Mouse (Mus musculus): ENCODE data around the gene Acad10. TPM values are rescaled to one million over a fixed set of nuclear protein-coding genes. Genes with fewer than 3 reads are reported as not detected.

Gene Acad10
- total RNA-seq, 1 experiment from 2014 or later, result 4.1 TPM

DNA sequence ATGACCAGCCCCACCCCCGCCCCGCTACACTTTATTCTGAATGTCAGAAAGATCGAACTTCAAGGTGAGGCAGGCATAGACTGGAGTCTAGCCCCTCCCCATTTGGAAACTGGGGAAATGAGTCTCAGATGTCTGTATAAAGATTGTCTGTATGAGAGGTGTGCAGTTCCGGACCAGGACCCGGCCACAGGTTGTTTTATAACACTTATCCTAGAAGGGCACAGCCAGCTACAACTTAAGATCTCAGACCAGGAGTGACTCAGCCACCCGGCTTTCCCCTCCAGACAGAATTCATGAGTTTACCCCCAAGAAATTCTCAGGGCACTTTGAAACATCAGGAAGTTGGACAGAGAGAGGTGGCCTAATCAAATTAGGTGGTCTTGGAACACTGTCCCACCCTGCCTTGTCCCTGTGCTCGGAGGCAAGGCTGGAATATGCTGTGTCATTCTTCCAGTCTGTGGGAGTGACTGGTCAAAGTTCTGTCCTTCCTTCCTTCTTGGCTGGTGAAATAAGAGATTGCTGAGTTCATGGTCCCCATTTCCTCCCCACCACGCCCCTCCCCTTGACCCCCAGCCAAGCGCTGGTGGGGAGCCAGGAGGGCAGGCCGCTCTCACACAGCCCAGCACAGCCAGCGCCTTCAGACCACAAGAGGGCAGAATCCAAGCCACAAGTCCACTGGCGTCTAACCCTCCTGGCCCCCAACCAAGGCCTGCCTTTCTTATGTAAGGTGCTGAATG is 76.4 kb downstream of the Acad10 start:
- ATAC-seq (ENCODE audit: extremely low read depth, insufficient number of reproducible peaks, low FRiP score, poor library complexity, severe bottlenecking), result peak; percentile 69

DNA sequence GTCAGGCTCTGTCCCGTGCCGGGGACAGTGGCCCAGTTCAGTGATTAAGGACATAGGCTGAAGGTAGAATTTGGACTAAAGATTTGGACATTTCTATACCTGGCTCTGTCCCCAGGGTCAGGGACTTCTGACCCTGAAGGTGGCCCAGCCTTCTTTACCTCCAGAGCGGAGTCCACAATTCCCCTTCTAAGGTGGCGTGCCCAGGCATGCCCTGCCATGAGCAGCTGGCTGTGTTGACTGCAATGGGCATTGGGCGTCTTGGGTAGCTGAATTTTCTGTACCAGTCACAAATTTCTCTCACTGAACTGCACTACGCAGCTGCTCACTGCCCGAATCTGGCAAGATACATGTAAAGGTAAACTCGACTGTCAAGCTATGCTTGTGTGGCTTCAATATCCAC is 78.4 kb downstream of the Acad10 start:
- no peak for ATAC-seq (ENCODE audit: extremely low read depth, insufficient number of reproducible peaks, low FRiP score, poor library complexity, severe bottlenecking)

DNA sequence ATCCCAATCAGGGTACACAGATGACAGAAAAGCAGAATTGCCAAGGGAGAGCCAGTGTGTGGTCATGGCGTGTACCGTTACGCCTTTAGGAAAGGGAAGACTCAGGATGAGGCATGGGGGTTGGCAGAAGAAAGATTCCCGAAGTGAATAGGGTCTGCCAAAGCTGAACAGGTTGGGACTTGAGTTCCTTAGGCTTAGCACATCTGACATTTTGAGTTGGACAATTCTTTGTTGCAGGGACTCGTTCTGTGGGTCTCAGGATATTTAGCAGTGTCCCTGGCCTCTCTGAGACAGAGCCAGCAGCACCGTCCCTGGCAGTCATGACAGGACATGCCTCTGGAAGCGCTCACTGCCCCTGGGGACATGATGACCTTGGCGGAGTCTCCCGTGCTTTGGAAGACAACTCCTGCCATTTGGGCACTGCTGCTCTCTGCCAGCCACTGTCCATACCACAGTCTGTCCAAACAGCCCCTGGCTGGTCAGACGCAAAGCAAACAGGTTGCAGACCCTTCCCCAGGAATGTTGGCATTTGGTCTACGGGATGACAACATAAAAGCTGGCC is 83.3 kb downstream of the Acad10 start:
- ATAC-seq (ENCODE audit: extremely low read depth, insufficient number of reproducible peaks, low FRiP score, poor library complexity, severe bottlenecking), result no peak

DNA sequence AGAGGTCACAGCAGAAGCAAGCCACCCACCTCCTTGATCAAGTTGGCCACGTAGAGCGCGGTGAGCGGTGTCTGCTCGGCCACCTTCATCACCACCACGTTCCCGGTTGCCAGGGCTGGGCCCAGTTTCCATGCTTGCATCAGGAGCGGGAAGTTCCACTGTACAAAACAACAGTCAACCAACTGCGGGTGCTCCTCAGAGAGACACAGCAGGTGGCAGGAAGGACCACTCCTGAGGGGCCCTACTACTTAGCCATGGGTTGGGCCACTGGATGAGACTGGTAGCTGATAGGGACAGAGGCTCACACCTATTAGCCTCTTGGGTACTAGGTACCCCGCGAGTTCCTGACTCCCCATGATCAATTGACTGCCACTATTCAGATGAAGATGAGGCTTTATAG is 84.4 kb downstream of the Acad10 start:
- no peak for ATAC-seq (ENCODE audit: extremely low read depth, insufficient number of reproducible peaks, low FRiP score, poor library complexity, severe bottlenecking)

DNA sequence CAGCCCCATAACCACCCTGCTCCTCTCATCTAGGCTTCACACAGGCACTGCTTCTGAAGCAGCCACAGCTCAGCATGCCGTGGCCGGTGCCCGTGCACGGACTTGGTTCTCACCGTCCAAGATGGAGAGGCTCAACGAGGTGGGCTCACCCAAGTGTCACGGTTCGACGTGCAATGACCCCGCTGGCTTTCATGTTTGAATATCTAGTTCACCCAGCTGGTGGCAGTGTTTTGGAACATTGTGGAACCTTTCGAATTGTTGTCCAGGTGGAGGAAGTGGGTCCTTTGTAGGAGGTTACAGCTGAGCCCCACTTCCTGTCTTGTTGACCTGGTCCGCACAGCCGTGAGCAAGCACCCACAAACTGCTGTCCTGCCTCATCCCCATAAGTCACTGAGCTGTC is 86.2 kb downstream of the Acad10 start:
- no peak for ATAC-seq (ENCODE audit: extremely low read depth, insufficient number of reproducible peaks, low FRiP score, poor library complexity, severe bottlenecking)

Other genes starting within 250 kb of the Acad10 start
- gene Tmem116, start 208.6 kb downstream of the Acad10 start, total RNA-seq (2017), result 0.35 and 0.86 TPM in 2 replicates
- 362 and 399 TPM in 2 replicates for gene Erp29, start 208.0 kb downstream of the Acad10 start, total RNA-seq (2017)
- not detected in 2 replicates for gene Adam1b, start 157.1 kb downstream of the Acad10 start, total RNA-seq (2017)
- 13.8 and 14.0 TPM in 2 replicates for gene Adam1a, start 115.0 kb downstream of the Acad10 start, total RNA-seq (2017)
- not detected in 2 replicates for gene Gm42878, start 115.0 kb downstream of the Acad10 start, total RNA-seq (2017)
- 149 and 179 TPM in 2 replicates for gene Mapkapk5, start 114.6 kb downstream of the Acad10 start, total RNA-seq (2017)
- 253 and 275 TPM in 2 replicates for gene Aldh2, start 66.7 kb downstream of the Acad10 start, total RNA-seq (2017)
- gene Acad12, start 41.6 kb downstream of the Acad10 start, total RNA-seq (2017), result 7.3 and 8.2 TPM in 2 replicates
- 90.0 and 97.5 TPM in 2 replicates for gene Brap, start within 50 bp of the Acad10 start, total RNA-seq (2017)
- 62.5 and 75.6 TPM in 2 replicates for gene Atxn2, start 50.8 kb upstream of the Acad10 start, total RNA-seq (2017)
- 77.7 and 81.7 TPM in 2 replicates for gene Sh2b3, start 177.1 kb upstream of the Acad10 start, total RNA-seq (2017)
- gene Pheta1, start 188.5 kb upstream of the Acad10 start, total RNA-seq (2017), result 1.1 and 1.5 TPM in 2 replicates

Measured in neutrophil, adult 5-6 weeks (primary cell).